Mouse (Mus musculus) MEL (cell line): ENCODE data around the gene Gpr156.

ENCODE experiments used
- BHLHE40 ChIP-seq: IDR thresholded peaks from 2 replicates; pipeline ENCODE4 v1.6.1; 2012; ENCODE audit warnings: low read depth, mild to moderate bottlenecking, inconsistent platforms, low read length, improper control_type of control experiment, borderline replicate concordance
- CTCF ChIP-seq, 3 experiments: IDR thresholded peaks in 2 of 3; conservative IDR thresholded peaks in 1 of 3; 2 replicates each; pipeline ENCODE4 v1.5.1; 2011 to 2012; ENCODE audit warnings: low read length in 3 of 3, low read depth in 2 of 3, mild to moderate bottlenecking in 2 of 3, improper control_type of control experiment in 1 of 3, inconsistent platforms in 1 of 3, mixed read lengths in 1 of 3, moderate library complexity in 1 of 3; ENCODE audit not compliant: control insufficient read depth in 1 of 3, insufficient read depth in 1 of 3, poor library complexity in 1 of 3, severe bottlenecking in 1 of 3
- EP300 ChIP-seq, 2 experiments: IDR thresholded peaks; 2 replicates each; pipeline ENCODE4 v1.6.1; 2011; ENCODE audit warnings: improper control_type of control experiment in 2 of 2, low read length in 2 of 2, low read depth in 1 of 2, mild to moderate bottlenecking in 1 of 2
- GATA1 ChIP-seq: IDR thresholded peaks from 2 replicates; pipeline ENCODE4 v1.6.1; 2011; ENCODE audit warnings: low read depth, low read length, improper control_type of control experiment
- MAX ChIP-seq: IDR thresholded peaks from 2 replicates; pipeline ENCODE4 v1.6.1; 2011; ENCODE audit warnings: low read length, improper control_type of control experiment
- MYC ChIP-seq: IDR thresholded peaks from 2 replicates; pipeline ENCODE4 v1.6.1; 2011; ENCODE audit warnings: low read depth, mild to moderate bottlenecking, low read length, improper control_type of control experiment, moderate library complexity
- NELFE ChIP-seq: IDR thresholded peaks from 2 replicates; pipeline ENCODE4 v1.6.1; 2011; ENCODE audit warnings: low read depth, low read length, improper control_type of control experiment
- POLR2A ChIP-seq, 2 experiments: IDR thresholded peaks; 2 replicates each; pipeline ENCODE4 v1.6.1; 2011 to 2012; ENCODE audit warnings: low read length in 2 of 2, mild to moderate bottlenecking in 2 of 2, control low read depth in 1 of 2, improper control_type of control experiment in 1 of 2, low read depth in 1 of 2, moderate library complexity in 1 of 2; ENCODE audit not compliant: control insufficient read depth in 1 of 2, insufficient read depth in 1 of 2, poor library complexity in 1 of 2
- POLR2AphosphoS2 ChIP-seq: IDR thresholded peaks from 2 replicates; pipeline ENCODE4 v1.6.1; 2011; ENCODE audit warnings: low read length, improper control_type of control experiment
- SIN3A ChIP-seq: IDR thresholded peaks from 2 replicates; pipeline ENCODE4 v1.6.1; 2012; ENCODE audit warnings: low read length, improper control_type of control experiment, inconsistent platforms
- SMC3 ChIP-seq: IDR thresholded peaks from 2 replicates; pipeline ENCODE4 v1.6.1; 2011; ENCODE audit warnings: low read depth, low read length, improper control_type of control experiment
- TAL1 ChIP-seq: IDR thresholded peaks from 2 replicates; pipeline ENCODE4 v1.6.1; 2012; ENCODE audit warnings: mild to moderate bottlenecking, inconsistent platforms, low read length, moderate library complexity, mixed read lengths
- USF1 ChIP-seq: IDR thresholded peaks from 2 replicates; pipeline ENCODE4 v1.6.1; 2014; ENCODE audit warnings: low read depth, mild to moderate bottlenecking, inconsistent platforms, low read length, improper control_type of control experiment, moderate library complexity

DNA sequence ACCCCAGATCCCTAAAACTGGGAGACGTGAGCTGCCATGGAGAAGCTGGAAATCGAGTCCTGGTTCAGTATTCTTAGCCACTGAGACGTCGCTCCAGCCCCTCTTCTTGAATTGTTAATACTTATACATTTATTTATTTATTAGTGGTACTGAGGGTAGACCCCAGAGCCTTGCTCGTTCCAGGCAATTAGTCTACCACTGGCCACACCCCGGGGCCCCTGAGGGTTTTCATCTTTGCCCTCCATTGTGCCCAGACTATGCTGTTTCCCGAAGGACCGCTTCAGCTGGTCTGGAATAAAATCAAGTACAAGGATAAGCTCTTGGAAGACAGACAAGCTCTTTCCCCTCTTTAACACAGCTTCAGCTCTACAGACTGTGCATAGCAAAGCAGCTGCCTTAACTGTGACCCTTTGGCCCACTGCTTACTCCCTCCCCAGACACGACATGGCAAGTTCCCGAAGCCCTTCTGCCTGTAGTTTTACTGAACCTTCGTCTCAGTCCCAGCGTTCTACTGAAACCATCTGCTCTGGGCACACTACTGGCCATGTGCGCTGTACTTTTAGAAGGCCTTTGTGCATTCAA, 39.1 kb downstream of the Gpr156 start:
- TF ChIP-seq USF1 (no peak), GATA1 (no peak), EP300 (IDR thresholded peaks at IDR 0.05; ENCODE audit: low read depth in 1 of 2, low read length in 2 of 2) (no peak), SMC3 (no peak), CTCF (IDR thresholded peaks at IDR 0.05 in 2 of 3, conservative IDR thresholded peaks at IDR 0.05 in 1 of 3; ENCODE audit: control insufficient read depth in 1 of 3, insufficient read depth in 1 of 3, low read depth in 2 of 3, low read length in 3 of 3, poor library complexity in 1 of 3, severe bottlenecking in 1 of 3) (no peak), POLR2A (IDR thresholded peaks at IDR 0.05; ENCODE audit: control insufficient read depth in 1 of 2, insufficient read depth in 1 of 2, low read depth in 1 of 2, low read length in 2 of 2, poor library complexity in 1 of 2) (no peak), SIN3A (no peak), MYC (no peak), TAL1 (no peak), MAX (no peak), POLR2AphosphoS2 (no peak), NELFE (no peak), BHLHE40 (no peak)
